Mouse (Mus musculus) frontal cortex, adult (tissue): ENCODE data around the gene Map2k6.
A peak's percentile ranks its signal among the peaks of the same experiment; 100 is the strongest.
"Not testable (repeated sequence)": the region's sequence is repeated elsewhere in the genome, so short reads cannot be mapped to it uniquely, and the experiment has no call there.

Experiments used
- ATAC-seq: cut with Nextera tagmentation; 2 replicates; pipeline ENCODE4 v1.9.2; 2017; ENCODE audit warnings: mild to moderate bottlenecking, moderate library complexity, mixed read lengths; ENCODE audit not compliant: low TSS enrichment

Map2k6 gene

GRCm38 (mm10) chr11:110398553-110399239 is at the start of gene Map2k6:
Map2k6 (plus strand) TSS chr11:110399122.
- ATAC-seq = peak; percentile 96

GRCm38 (mm10) chr11:110354261-110354660 is 44.7 kb upstream of the Map2k6 start:
- peak; percentile 90 for ATAC-seq

- not testable (repeated sequence) for ATAC-seq
These were observed 43.8 kb upstream of the Map2k6 start for GRCm38 (mm10) chr11:110355131-110355530.

GRCm38 (mm10) chr11:110357756-110358551 is 41.0 kb upstream of the Map2k6 start:
- peak; percentile 93 for ATAC-seq

GRCm38 (mm10) chr11:110365016-110365415 is 33.9 kb upstream of the Map2k6 start:
- ATAC-seq = no peak

- no peak for ATAC-seq
These were observed 32.0 kb upstream of the Map2k6 start for GRCm38 (mm10) chr11:110366902-110367301.

DNA sequence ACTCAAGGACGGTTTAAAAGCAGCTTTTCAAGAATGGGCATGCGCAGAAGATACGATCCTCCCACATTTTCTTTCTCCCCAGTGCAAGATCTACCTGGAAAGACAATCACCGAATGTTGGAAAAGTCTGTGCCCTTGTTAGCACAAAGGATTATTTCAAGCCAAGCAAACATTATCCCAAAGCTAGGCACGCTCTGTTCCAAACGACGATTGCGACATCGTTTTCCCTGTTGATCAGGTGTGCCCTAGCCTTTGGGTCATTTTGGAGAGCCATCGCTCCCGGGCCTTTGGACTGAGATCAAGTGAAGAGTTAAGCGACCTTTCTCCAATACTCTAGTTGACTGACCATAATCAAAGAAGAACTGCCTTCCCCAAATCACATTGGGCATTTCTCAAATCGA is 31.3 kb upstream of the Map2k6 start:
- ATAC-seq = no peak

- ATAC-seq = no peak
These were observed 29.5 kb upstream of the Map2k6 start for GRCm38 (mm10) chr11:110369312-110370019.

DNA sequence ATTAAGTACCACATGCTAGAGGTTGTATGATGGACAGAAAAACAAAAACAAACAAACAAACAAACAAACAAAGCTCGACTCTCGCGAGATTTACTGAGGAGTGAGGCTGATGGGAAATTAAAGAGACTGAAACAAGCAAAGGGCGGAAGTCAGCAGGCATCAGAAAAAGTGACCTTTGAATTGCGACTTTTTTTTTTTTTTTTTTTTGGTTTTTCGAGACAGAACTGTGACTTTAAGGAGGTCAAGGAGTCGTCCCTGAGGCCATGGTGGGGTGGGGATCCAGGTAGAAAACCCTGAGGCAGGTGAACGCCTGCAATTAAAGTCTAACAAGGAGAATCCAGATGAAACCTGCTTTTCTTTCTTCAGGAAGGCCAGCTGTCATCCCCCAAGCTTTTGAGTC is 27.1 kb upstream of the Map2k6 start:
- no peak for ATAC-seq

- ATAC-seq = no peak
These were observed 26.5 kb upstream of the Map2k6 start for GRCm38 (mm10) chr11:110372266-110372954.

DNA sequence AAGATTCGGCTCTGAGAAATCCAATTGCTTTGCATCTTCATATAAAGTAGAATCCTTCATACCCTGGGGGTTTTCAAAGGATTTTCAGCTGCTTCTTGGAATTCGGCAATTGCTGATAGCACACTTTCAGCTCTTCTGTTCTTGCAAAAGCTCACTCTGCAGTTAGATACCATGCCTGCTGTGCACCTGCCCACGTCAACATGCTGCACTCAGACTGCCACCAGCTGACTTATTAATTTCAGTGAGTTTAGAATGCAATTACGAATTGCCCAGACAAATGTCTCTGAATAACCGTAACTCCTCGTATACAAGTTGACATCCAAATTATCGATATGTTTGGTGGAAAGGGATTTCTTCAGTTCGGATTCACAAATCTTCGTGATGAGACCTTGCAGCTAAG is 24.9 kb upstream of the Map2k6 start:
- no peak for ATAC-seq

DNA sequence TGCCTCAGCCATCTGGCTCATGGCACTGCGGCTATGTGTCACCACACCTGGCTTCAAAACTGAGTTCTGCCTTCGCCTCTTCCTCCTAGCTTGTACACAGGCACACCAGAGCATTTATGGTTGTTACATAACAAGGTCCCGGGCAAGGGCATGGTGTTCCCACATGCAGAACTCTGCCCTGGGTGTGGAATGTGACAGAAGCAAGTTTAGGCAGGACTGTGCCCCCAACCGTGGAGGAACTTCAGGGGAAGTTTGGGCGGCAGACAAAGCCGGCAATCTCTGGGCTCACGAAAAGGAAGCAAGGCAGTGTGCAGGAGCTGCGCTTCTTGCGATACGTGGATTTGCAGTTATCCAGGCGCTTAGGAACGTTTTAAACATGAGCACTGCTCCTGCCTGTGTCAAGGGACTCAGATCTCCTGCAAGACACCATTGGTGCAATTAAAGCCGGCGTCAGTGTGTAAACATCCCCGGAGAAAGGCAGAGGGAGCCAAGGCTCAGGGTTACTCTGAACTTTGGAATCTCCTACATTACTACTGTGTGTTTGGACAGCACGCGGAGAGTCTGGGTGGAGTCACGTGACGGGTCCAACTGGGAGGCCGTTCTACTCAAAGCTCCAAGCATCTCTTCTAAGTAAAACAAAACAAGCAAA is 19.1 kb upstream of the Map2k6 start:
- peak; percentile 81 for ATAC-seq

DNA sequence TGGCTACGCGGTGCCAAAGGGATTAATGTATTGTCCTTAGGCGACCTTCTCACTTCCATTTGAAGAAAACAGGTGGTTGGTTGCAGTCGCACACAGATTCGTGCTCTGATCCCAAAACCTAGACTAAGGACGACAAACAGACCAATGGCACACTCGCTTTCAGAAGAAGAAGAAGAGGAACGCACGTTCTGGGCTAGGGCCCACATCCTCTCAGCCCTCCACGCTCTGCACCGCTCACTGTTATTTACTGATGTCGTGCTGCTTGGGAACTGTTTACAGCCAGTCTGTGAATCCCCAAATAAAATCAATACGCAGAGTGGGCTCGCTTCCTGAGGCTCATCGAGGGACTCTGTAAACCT is 18.6 kb upstream of the Map2k6 start:
- ATAC-seq = peak; percentile 58

DNA sequence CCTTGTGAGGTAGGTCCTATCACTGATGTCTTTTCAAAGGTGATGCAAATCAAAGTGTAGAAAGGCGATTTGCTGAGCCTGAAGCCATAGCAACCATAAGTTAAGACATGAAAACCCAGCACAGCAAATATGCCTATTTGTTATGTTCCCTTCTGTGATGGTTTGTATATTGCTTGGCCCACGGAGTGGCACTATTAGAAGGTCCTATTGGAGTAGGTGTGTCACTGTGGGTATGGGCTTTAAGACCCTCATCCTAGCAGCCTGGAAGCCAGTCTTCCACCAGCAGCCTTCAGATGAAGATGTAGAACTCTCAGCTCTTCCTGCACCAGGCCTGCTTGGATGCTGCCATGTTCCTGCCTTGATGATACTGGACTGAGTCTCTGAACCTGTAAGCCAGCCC is 13.4 kb upstream of the Map2k6 start:
- ATAC-seq = no peak

DNA sequence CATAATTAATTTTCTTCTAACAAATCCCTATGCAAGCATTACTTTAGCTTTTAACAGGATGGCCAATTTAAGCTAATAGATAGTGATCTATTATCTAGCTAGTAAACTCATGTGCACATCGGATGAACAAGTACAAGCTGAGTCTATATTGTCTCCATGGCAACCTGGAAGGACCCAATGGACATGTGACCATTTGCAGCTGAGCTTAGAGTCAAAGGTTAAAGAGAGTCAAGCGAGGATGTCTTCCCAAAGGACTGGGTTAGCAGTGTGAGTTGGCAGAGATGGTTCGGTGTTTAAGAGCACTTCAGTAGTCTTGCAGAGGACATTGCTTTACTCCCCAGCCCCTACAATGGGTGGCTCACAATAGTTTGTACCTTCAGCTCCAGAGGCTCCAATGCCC is 6.2 kb upstream of the Map2k6 start:
- no peak for ATAC-seq

- ATAC-seq = no peak
These were observed 4.0 kb upstream of the Map2k6 start for GRCm38 (mm10) chr11:110394788-110395452.

DNA sequence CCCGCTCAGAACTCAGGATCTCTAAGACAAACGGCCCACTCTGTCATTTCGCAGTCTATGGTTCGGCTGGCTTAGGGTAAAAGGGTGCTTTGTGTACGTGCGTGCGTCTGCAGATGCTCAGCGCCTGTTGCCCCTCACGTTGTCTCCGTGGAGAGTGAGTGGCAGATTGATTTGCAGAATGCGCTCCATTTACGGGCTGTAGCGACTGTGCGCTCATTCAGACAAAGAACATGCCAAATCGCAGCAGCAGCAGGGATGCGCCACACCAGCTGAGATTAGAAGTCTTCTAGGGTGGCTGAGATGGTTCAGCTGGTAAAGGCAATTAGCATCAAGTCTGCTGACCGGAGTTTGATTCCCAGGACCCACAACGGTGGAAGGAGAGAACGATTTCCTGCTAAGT is 2.8 kb upstream of the Map2k6 start:
- peak; percentile 29; the same call in 1 of the 2 replicates for ATAC-seq

DNA sequence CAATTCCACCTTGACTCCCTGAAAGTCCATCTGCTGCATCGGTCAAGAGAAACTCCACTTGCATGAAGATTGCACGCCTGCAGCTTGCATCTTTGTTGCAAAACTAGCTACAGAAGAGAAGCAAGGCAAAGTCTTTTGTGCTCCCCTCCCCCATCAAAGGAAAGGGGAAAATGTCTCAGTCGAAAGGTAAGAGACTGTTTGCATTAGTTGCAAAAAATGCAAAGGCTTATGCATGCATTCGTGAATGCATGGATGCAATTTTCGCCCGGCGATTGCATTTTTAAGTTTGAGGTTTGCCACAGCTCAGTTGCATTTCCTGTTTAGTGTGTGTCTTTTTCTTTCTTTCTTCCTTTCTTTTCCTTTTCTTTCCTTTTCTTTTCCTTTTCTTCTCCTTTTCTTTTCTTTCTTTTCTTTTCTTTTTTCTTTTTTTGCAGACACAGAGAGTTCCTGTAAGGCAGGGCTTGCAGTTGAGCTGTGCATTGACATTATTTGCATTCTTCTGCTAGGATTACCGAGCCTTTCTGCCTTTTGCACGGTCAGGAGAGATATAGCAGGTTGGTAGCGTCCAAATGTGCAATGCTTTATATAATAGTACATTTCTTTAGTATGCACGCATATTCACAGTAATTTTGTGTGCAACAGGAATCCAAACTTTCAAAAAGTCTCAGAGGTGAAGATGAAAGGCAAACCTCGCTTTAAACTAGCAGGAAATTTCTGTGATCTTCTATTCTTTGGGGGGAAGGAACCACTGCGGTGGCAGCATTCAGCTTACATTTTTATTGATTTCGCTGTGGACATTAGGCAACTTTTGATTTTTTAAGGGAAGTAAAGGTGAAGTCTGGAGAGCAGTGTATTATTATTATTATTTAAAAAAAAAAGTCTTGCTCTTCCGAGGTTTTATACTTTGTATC is 573 bp downstream of the Map2k6 start:
- peak; percentile 32 for ATAC-seq

GRCm38 (mm10) chr11:110400283-110400682 is 1.4 kb downstream of the Map2k6 start:
- no peak for ATAC-seq

DNA sequence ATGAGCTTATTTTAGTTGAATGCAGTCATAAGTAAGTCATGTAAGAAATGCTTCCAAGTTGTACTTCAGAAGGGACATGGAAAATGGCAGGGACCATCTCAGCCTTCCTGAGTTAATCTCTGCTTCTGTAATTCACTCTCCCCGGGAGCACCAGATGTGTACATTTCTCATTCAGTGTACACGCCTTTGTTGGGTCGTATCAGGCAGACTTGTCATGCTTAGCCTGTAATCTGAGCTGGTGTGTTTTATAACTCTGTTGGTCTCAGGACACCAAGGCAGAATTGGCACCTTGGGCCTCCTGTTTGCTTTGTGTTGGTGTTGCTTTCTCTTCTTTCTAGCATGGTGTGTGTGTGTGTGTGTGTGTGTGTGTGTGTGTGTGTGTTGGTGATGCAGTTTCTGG is 3.7 kb downstream of the Map2k6 start:
- no peak for ATAC-seq
